Mouse (Mus musculus): ENCODE data around the gene Gal3st3.
"Not testable (repeated sequence)": the region's sequence is repeated elsewhere in the genome, so short reads cannot be mapped to it uniquely, and the experiment has no call there.

Gal3st3 gene

GRCm38 (mm10) chr19:5306968-5307734 is 9.0 kb downstream of the Gal3st3 start:
- no peak for DNase-seq (ENCODE audit: low spot score)

GRCm38 (mm10) chr19:5309025-5309424 is 10.9 kb downstream of the Gal3st3 start:
- DNase-seq (ENCODE audit: low spot score) = peak; percentile 24

GRCm38 (mm10) chr19:5313189-5313588 is 15.1 kb downstream of the Gal3st3 start:
- no peak for DNase-seq (ENCODE audit: low spot score)

GRCm38 (mm10) chr19:5323801-5324200 is 25.7 kb downstream of the Gal3st3 start:
- DNase-seq (ENCODE audit: low spot score) = no peak

- no peak for DNase-seq (ENCODE audit: low spot score)
Observed at GRCm38 (mm10) chr19:5327970-5328369, 29.8 kb downstream of the Gal3st3 start.

GRCm38 (mm10) chr19:5334741-5335140 is 36.6 kb downstream of the Gal3st3 start:
- DNase-seq (ENCODE audit: low spot score) = no peak

- DNase-seq (ENCODE audit: low spot score) = no peak
Observed at GRCm38 (mm10) chr19:5335441-5335840, 37.3 kb downstream of the Gal3st3 start, which contains the start of gene Catsper1. TSS of gene Catsper1 (plus strand) at chr19:5335741.

- DNase-seq (ENCODE audit: low spot score) = peak; percentile 72
Observed at GRCm38 (mm10) chr19:5337975-5338374, 39.8 kb downstream of the Gal3st3 start.

- DNase-seq (ENCODE audit: low spot score) = no peak
Observed at GRCm38 (mm10) chr19:5341360-5341759, 43.2 kb downstream of the Gal3st3 start.

GRCm38 (mm10) chr19:5345297-5346131 is 47.4 kb downstream of the Gal3st3 start:
- DNase-seq (ENCODE audit: low spot score) = no peak

- no peak for DNase-seq (ENCODE audit: low spot score)
Observed at GRCm38 (mm10) chr19:5348064-5348463, 49.9 kb downstream of the Gal3st3 start.

GRCm38 (mm10) chr19:5348526-5349501 is 50.7 kb downstream of the Gal3st3 start:
- DNase-seq (ENCODE audit: low spot score) = peak; percentile 31

GRCm38 (mm10) chr19:5349502-5349873 is 51.4 kb downstream of the Gal3st3 start, which contains the start of gene Cst6:
TSS of gene Cst6 (minus strand) at chr19:5349574.
- not testable (repeated sequence) for DNase-seq (ENCODE audit: low spot score)

GRCm38 (mm10) chr19:5353609-5354008 is 55.5 kb downstream of the Gal3st3 start:
- DNase-seq (ENCODE audit: low spot score) = no peak

GRCm38 (mm10) chr19:5356080-5356479 is 57.9 kb downstream of the Gal3st3 start:
- no peak for DNase-seq (ENCODE audit: low spot score)

Measured in c-Kit-positive CD71-positive TER-119-positive erythroid progenitor cells, embryonic 14.5 days (primary cell).